Mouse (Mus musculus): ENCODE data around the gene Usp12.

The Usp12 gene

GRCm38 (mm10) chr5:146692361-146692975 lies 102.3 kb downstream of the Usp12 start:
- no peak for DNase-seq (ENCODE audit: low spot score)

GRCm38 (mm10) chr5:146691745-146692144 lies 103.1 kb downstream of the Usp12 start:
- no peak for DNase-seq (ENCODE audit: low spot score)

- no peak for DNase-seq (ENCODE audit: low spot score)
These were observed 107.1 kb downstream of the Usp12 start for GRCm38 (mm10) chr5:146687541-146688313.

DNA sequence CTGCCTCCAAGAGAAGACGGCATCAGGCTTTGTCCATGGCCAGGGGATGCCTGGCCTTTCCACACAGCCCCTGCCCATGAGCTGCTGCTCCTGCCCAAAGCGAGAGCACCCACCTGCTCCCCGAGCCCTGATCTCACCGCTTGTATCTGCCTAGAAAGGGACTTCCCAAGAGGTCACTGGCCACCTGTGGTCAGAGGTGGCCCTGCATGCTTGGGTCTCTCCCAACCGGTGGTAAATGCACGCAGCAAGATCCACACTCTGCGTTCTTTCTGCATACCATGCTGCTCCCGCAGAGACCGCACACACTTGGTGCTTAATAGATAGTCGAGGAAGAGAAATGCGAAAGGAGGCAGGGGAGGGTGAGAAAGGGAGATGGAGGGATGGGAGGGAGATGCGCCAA lies 107.9 kb downstream of the Usp12 start:
- no peak for DNase-seq (ENCODE audit: low spot score)

Measured in left cerebral cortex, adult 11 months (tissue).